Mouse (Mus musculus): ENCODE measurements at regions not wholly inside any gene's neighbourhood (a gene's known extent, or its start where the extent isn't known, plus 50 kb on each side); places are given as distances from the start of the nearest gene placed in this dataset.

GRCm38 (mm10) chr12:59582587-59582986 is 363.1 kb upstream of the Fbxo33 start:
- Histone ChIP-seq H3K4me1 (no peaks in the 10 kb centered on the region), H3K27me3 (no peaks in the 10 kb centered on the region), H3K27ac (replicated peaks) (no peak overlapping the region), H3K9ac (replicated peaks) (no peak overlapping the region), H3K36me3 (no peaks in the 10 kb centered on the region), H3K4me3 (no peak overlapping the region), H3K4me2 (replicated peaks) (no peak overlapping the region), H3K9me3 (no peaks in the 10 kb centered on the region)
- ATAC-seq (replicated peaks): no peak
- 92% methylated on average over 1 of the region's 1 CpGs for WGBS

GRCm38 (mm10) chr12:59579694-59580093 is 360.2 kb upstream of the Fbxo33 start:
- 57% methylated on average over 5 of the region's 5 CpGs for WGBS
- no peak overlapping the region for H3K9ac ChIP-seq (replicated peaks)
- H3K36me3 ChIP-seq: no peaks in the 10 kb centered on the region
- no peak overlapping the region for H3K4me2 ChIP-seq (replicated peaks)
- no peak overlapping the region for H3K27ac ChIP-seq (replicated peaks)
- no peak overlapping the region for H3K4me3 ChIP-seq
- no peaks in the 10 kb centered on the region for H3K4me1 ChIP-seq
- no peak for ATAC-seq (replicated peaks)
- no peaks in the 10 kb centered on the region for H3K27me3 ChIP-seq
- H3K9me3 ChIP-seq: no peaks in the 10 kb centered on the region

GRCm38 (mm10) chr12:59563960-59564359 is 344.4 kb upstream of the Fbxo33 start:
- Histone ChIP-seq H3K4me2 (replicated peaks) (no peak overlapping the region), H3K9me3 (no peaks in the 10 kb centered on the region), H3K4me1 (no peaks in the 10 kb centered on the region), H3K36me3 (no peaks in the 10 kb centered on the region), H3K27me3 (no peaks in the 10 kb centered on the region), H3K4me3 (no peak overlapping the region), H3K27ac (replicated peaks) (no peak overlapping the region), H3K9ac (replicated peaks) (no peak overlapping the region)
- ATAC-seq (replicated peaks): no peak
- WGBS: 87% methylated on average over 3 of the region's 3 CpGs

- 90% methylated on average over 2 of the region's 2 CpGs for WGBS
- ATAC-seq (replicated peaks): no peak
- Histone ChIP-seq H3K36me3 (no peaks in the 10 kb centered on the region), H3K9ac (replicated peaks) (no peak overlapping the region), H3K27me3 (no peaks in the 10 kb centered on the region), H3K4me1 (no peaks in the 10 kb centered on the region), H3K27ac (replicated peaks) (no peak overlapping the region), H3K4me3 (no peak overlapping the region), H3K4me2 (replicated peaks) (no peak overlapping the region), H3K9me3 (no peaks in the 10 kb centered on the region)
Measured at GRCm38 (mm10) chr12:59539788-59540187, 320.3 kb upstream of the Fbxo33 start.

GRCm38 (mm10) chr12:59530521-59530920 is 311.0 kb upstream of the Fbxo33 start:
- 91% methylated on average over 4 of the region's 4 CpGs for WGBS
- H3K4me1 ChIP-seq: no peaks in the 10 kb centered on the region
- no peaks in the 10 kb centered on the region for H3K27me3 ChIP-seq
- H3K36me3 ChIP-seq: no peaks in the 10 kb centered on the region
- no peak overlapping the region for H3K4me3 ChIP-seq
- no peaks in the 10 kb centered on the region for H3K9me3 ChIP-seq
- no peak overlapping the region for H3K27ac ChIP-seq (replicated peaks)
- H3K9ac ChIP-seq (replicated peaks): no peak overlapping the region
- ATAC-seq (replicated peaks): no peak
- H3K4me2 ChIP-seq (replicated peaks): no peak overlapping the region

- no peak for ATAC-seq (replicated peaks)
- no peaks in the 10 kb centered on the region for H3K9me3 ChIP-seq
- H3K4me3 ChIP-seq: no peak overlapping the region
- H3K4me2 ChIP-seq (replicated peaks): no peak overlapping the region
- H3K36me3 ChIP-seq: no peaks in the 10 kb centered on the region
- no peaks in the 10 kb centered on the region for H3K27me3 ChIP-seq
- H3K27ac ChIP-seq (replicated peaks): no peak overlapping the region
- H3K9ac ChIP-seq (replicated peaks): no peak overlapping the region
- no peaks in the 10 kb centered on the region for H3K4me1 ChIP-seq
- WGBS: 85% methylated on average over 2 of the region's 2 CpGs
Measured at GRCm38 (mm10) chr12:59523368-59523767, 303.8 kb upstream of the Fbxo33 start.

GRCm38 (mm10) chr12:59521946-59522345 is 302.4 kb upstream of the Fbxo33 start:
- H3K27ac ChIP-seq (replicated peaks): no peak overlapping the region
- no peaks in the 10 kb centered on the region for H3K36me3 ChIP-seq
- no peak for ATAC-seq (replicated peaks)
- no peaks in the 10 kb centered on the region for H3K4me1 ChIP-seq
- H3K9ac ChIP-seq (replicated peaks): no peak overlapping the region
- no peak overlapping the region for H3K4me3 ChIP-seq
- no peaks in the 10 kb centered on the region for H3K9me3 ChIP-seq
- 95% methylated on average over 3 of the region's 3 CpGs for WGBS
- no peak overlapping the region for H3K4me2 ChIP-seq (replicated peaks)
- no peaks in the 10 kb centered on the region for H3K27me3 ChIP-seq

GRCm38 (mm10) chr12:59509857-59510256 is 290.3 kb upstream of the Fbxo33 start:
- Histone ChIP-seq H3K4me3 (no peak overlapping the region), H3K36me3 (no peaks in the 10 kb centered on the region), H3K4me2 (replicated peaks) (no peak overlapping the region), H3K4me1 (no peaks in the 10 kb centered on the region), H3K27ac (replicated peaks) (no peak overlapping the region), H3K9me3 (no peaks in the 10 kb centered on the region), H3K9ac (replicated peaks) (no peak overlapping the region), H3K27me3 (no peaks in the 10 kb centered on the region)
- WGBS: 93% methylated on average over 4 of the region's 4 CpGs
- ATAC-seq (replicated peaks): no peak

GRCm38 (mm10) chr12:59509175-59509574 is 289.6 kb upstream of the Fbxo33 start:
- WGBS: 80% methylated on average over 2 of the region's 2 CpGs
- Histone ChIP-seq H3K36me3 (no peaks in the 10 kb centered on the region), H3K27ac (replicated peaks) (no peak overlapping the region), H3K9me3 (no peaks in the 10 kb centered on the region), H3K27me3 (no peaks in the 10 kb centered on the region), H3K9ac (replicated peaks) (no peak overlapping the region), H3K4me1 (no peaks in the 10 kb centered on the region), H3K4me2 (replicated peaks) (no peak overlapping the region), H3K4me3 (no peak overlapping the region)
- ATAC-seq (replicated peaks): no peak

- H3K27ac ChIP-seq (replicated peaks): no peak overlapping the region
- no peak for ATAC-seq (replicated peaks)
- no peaks in the 10 kb centered on the region for H3K4me1 ChIP-seq
- no peaks in the 10 kb centered on the region for H3K9me3 ChIP-seq
- no peaks in the 10 kb centered on the region for H3K27me3 ChIP-seq
- no peak overlapping the region for H3K4me3 ChIP-seq
- H3K4me2 ChIP-seq (replicated peaks): no peak overlapping the region
- no peak overlapping the region for H3K9ac ChIP-seq (replicated peaks)
- WGBS: 50% methylated on average over 1 of the region's 1 CpGs
- no peaks in the 10 kb centered on the region for H3K36me3 ChIP-seq
Measured at GRCm38 (mm10) chr12:59507431-59507830, 287.9 kb upstream of the Fbxo33 start.

- Histone ChIP-seq H3K27ac (replicated peaks) (no peak overlapping the region), H3K9me3 (no peaks in the 10 kb centered on the region), H3K27me3 (no peaks in the 10 kb centered on the region), H3K9ac (replicated peaks) (no peak overlapping the region), H3K36me3 (no peaks in the 10 kb centered on the region), H3K4me3 (no peak overlapping the region), H3K4me1 (no peaks in the 10 kb centered on the region), H3K4me2 (replicated peaks) (no peak overlapping the region)
- WGBS: 98% methylated on average over 1 of the region's 1 CpGs
- no peak for ATAC-seq (replicated peaks)
Measured at GRCm38 (mm10) chr12:59497434-59497833, 277.9 kb upstream of the Fbxo33 start.

- Histone ChIP-seq H3K27me3 (no peaks in the 10 kb centered on the region), H3K36me3 (no peaks in the 10 kb centered on the region), H3K9me3 (no peaks in the 10 kb centered on the region), H3K4me2 (replicated peaks) (no peak overlapping the region), H3K4me1 (no peaks in the 10 kb centered on the region), H3K27ac (replicated peaks) (no peak overlapping the region), H3K9ac (replicated peaks) (no peak overlapping the region), H3K4me3 (no peak overlapping the region)
- 71% methylated on average over 6 of the region's 6 CpGs for whole genome bisulfite sequencing
- peak; percentile 51; the same call in 1 of the 2 replicates for ATAC-seq (replicated peaks)
Measured at GRCm38 (mm10) chr12:59488019-59488418, 268.5 kb upstream of the Fbxo33 start.

GRCm38 (mm10) chr12:59487507-59487906 is 268.0 kb upstream of the Fbxo33 start:
- H3K27me3 ChIP-seq: no peaks in the 10 kb centered on the region
- WGBS: 100% methylated on average over 1 of the region's 1 CpGs
- no peaks in the 10 kb centered on the region for H3K9me3 ChIP-seq
- ATAC-seq (replicated peaks): no peak
- no peak overlapping the region for H3K4me3 ChIP-seq
- H3K36me3 ChIP-seq: no peaks in the 10 kb centered on the region
- no peak overlapping the region for H3K4me2 ChIP-seq (replicated peaks)
- no peaks in the 10 kb centered on the region for H3K4me1 ChIP-seq
- H3K27ac ChIP-seq (replicated peaks): no peak overlapping the region
- no peak overlapping the region for H3K9ac ChIP-seq (replicated peaks)

Data from forebrain, embryonic 15.5 days (tissue).